Mouse (Mus musculus) monocyte, adult 2 months (primary cell): ENCODE measurements around the gene Arid4b.

Source experiments
- DNase-seq, 2 experiments: peaks; one replicate each; pipeline ENCODE4 v3.0.0; 2022; ENCODE audit warnings: low spot score in 2 of 2, low read depth in 1 of 2

The Arid4b gene

GRCm38 (mm10) chr13:14059582-14059981 is 3.5 kb upstream of the Arid4b start:
- no peak for DNase-seq

DNA sequence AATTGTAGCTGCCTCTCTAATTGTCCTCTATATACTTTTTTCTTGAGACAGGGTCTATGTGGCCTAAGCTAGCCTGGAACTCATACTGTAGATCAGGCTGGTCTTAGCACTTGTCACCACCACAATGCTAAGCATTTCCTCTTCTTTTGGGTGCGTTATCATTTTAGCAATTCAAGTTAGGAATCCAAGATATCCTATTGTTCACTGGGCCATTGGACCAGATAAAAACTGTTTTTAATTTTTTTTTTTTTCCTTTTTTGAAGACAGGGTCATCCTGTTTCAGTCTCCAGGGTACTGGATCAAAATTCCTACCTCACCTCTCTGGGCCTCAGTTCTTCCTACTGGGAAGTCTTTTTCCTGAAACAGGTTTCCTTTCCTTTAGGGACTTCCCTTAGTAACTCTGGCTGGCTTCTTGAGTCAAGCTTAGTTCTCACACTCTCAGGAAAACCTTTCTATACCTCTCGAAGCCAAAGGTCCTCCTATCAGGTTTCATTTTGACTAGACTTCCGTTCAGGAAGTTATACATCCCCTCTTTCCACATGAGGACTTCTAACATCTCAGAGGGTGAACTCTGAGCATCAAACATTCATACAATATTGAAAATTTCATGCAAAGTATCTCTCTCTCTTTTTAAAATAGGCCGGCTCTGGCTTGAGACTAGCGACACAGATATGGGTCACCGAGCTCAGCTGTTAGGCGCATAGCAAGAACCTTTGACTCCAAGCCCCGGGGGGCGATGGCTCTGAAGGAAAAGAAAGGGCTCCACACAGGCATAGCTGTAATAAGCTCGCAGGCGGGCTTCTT is 621 bp upstream of the Arid4b start:
- no peak for DNase-seq

GRCm38 (mm10) chr13:14063942-14064271 is 875 bp downstream of the Arid4b start:
- no peak for DNase-seq

GRCm38 (mm10) chr13:14064341-14065027 is 1.5 kb downstream of the Arid4b start:
- peak in 1 of 2 experiments; percentile 12 for DNase-seq

GRCm38 (mm10) chr13:14065028-14065380 is 2.0 kb downstream of the Arid4b start:
- no peak for DNase-seq

DNA sequence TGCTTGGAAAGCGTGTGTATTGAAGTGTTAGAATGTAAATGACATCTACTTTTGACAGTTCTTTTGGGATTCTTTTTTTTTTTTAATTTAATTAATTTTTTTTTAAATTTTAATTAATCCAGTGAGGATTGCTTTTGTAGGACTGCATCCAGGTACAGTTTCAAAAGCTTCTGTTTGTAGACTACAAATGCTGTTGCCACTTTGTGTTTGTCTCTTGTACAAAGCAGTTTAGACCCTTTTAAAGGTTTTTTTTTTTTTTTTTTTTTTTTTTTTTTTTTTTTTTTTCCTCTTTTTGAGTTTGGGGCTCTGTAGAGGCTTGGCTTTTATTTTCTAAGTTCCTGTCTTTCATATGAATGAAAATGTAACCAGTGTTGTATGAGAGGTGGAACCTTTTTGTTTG is 2.7 kb downstream of the Arid4b start:
- no peak for DNase-seq

DNA sequence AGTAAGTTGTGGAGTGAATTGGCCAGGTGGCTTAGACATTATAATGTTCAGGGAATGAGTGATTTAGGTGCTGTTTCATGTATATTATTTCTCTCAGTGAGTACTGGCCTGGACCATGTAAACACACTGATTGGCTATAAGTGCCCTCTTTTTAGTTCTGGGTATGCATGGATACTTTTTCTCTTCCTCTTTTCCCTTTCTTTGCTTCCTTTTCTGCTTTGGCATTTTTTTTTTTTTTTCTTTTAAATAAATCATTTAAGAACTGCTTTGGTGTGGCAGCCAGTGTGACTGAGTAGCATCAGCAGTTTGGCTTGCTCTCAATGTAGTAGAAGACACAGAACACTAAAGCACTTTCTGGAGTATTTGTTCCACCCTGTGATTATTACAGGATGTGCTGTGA is 5.0 kb downstream of the Arid4b start:
- DNase-seq: no peak

DNA sequence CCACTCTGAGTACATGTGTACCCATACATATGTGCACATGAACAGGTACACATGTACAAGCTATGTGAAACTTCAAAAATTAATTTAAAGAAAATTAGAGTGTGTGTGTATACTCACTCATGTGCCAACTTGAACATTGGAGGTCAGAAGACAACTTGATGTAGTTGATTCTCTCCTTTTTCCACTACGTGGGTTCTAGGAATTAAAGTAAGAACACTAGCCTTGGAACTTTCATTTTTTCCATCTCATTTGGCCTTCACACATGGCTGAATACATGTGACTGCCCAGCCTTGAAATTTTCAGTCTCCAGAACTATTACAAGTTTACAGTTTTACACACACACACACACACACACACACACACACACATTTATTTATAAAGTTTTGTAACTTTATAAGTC is 6.3 kb downstream of the Arid4b start:
- DNase-seq: no peak

GRCm38 (mm10) chr13:14074371-14074770 is 11.3 kb downstream of the Arid4b start:
- no peak for DNase-seq

DNA sequence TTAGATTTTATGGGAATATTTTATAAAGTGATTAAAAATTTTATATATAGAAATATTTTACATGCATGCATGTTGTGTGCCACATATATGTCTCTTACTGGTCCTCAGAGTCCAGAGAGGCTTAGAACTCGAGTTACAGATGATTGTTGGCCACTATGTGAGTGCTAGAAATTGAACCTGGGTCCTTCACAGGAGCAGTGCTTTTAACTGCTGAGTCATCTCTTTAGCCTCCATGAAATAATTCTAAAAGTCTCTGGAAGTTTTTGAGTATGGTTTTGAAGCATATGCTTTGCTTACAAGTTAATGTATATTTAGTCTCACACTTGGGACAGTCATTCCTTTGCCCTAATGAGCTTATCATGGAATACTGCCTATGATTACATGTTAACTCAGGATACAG is 12.3 kb downstream of the Arid4b start:
- DNase-seq: no peak

DNA sequence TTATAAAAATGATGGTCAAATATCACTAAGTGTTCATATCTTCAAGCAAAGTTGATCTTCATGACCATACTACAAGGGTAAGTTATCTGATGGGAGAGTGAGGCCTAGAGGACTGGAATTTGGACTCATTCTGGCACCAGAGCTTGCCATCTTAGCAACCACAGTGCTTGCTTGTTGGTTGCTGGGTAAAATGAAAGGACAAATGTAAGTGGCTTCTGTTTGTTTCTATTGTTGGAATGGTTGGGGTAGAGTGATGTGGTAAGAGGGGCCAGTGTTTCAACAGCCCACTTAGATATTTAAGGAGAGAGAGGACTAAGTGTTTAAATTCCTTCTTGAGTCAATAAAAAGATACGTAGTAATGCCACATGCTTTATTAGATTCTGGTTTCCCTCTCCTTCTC is 25.6 kb downstream of the Arid4b start:
- no peak for DNase-seq

- no peak for DNase-seq
Measured at GRCm38 (mm10) chr13:14103026-14103425, 40.0 kb downstream of the Arid4b start.

GRCm38 (mm10) chr13:14110154-14110873 is 47.3 kb downstream of the Arid4b start:
- DNase-seq: no peak

DNA sequence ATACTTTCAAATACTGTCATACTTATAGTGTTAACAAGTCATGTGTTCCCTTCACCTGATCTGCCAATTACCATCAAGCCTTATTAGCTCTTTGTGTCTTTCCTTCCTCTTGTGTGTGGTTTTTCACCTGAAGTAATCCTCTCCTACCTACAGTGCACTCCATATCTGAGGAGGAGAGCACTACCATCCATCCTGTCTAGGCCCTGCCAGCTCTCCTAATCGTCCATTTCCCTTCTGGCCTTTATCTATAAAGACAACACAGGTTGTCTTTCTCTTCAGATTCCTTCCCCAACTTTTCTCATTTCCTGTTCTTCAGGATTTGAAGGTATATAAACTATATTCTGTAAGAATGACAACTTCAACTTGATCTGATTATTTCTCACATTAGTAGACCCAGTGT is 48.1 kb downstream of the Arid4b start:
- no peak for DNase-seq

DNA sequence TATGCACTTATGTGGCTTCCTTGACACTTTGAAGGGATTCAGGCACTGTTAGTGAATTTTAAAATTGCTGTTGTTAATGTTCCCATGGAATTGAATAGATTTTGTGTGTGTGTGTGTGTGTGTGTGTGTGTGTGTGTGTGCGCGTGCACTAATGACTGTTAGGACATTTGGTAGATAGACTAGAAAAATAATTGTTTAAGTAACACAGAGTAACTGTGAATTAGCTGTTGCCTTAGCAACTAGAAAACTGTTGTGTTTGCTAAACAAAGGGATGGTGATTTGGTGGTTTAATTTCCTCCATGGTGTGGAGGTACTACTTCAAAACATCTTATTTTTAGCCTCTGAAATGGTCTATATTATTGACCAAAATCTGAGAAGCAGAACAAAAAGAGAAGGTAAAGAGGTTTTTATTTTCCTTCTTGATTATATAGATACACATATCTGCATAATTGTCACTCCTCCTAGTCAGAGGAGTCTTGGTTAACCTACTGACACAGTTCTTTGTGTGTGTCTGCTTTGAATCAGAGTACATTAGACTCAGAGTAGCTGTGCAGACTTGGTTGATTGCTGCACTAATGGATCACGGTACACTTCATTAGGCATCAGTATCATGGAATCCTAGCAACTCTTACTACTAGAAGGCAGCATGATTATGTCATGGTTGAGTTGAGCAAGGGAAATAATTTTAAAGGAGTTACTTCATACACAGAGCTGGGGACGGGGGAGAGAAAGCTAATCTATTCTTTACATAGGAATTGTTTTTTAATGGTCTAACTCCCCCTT is 50.9 kb downstream of the Arid4b start:
- DNase-seq: no peak

GRCm38 (mm10) chr13:14115805-14116204 is 52.8 kb downstream of the Arid4b start:
- no peak for DNase-seq

GRCm38 (mm10) chr13:14131651-14132050 is 68.6 kb downstream of the Arid4b start:
- DNase-seq: no peak

DNA sequence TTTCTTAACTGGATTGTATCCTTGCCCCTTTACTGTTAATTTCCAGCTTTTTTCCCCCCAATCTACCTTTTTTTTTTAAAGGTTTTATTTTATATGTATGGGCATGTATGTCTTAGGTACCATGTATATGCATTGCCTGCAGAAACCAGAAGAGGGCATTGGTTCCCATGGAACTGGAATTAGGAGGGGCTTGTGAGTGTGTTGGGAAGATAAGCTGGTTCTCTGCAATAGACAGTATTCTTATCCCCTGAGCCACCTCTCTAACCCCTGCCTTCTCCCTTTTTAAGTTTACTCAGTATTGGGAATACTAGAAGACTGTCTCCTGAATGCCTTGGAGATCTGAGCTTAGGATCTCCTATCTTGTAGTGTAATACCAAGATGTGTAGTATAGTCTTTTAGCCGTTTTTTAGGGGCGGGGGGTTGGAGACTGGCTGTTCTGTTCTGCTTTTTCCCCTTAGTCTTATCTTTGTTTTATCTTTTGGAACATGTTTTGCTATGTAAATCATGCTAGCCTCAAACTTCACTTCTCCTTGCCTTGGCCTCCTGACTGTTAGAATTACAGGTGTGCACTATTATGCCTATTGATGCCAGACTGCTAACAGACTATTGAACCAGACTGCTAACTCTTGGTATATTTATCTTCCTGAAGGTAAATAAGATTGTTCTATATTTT is 79.4 kb downstream of the Arid4b start:
- DNase-seq: no peak

- no peak for DNase-seq
Measured at GRCm38 (mm10) chr13:14177989-14178388, 115.0 kb downstream of the Arid4b start.

GRCm38 (mm10) chr13:14179669-14180068 is 116.6 kb downstream of the Arid4b start:
- DNase-seq: no peak

DNA sequence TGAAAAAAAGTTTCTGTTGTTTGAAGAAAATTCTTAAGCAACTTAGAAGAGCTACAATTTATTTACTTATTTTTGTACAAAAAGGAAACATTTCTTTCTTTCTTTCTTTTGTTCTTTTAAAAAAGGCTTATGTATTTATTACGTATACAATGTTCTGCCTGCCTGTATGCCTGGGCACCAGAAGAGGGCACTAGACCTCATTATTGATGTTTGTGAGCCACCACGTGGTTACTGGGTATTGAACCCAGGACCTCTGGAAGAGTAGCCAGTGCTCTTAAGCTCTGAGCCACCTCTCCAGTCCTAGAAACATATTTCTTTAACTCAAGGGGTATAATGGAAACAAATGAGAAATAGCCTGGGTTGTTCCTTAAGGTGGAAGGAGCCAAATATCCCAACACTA is 182.9 kb downstream of the Arid4b start:
- DNase-seq: no peak
